Mouse (Mus musculus) gastrocnemius, postnatal 14 days (tissue): ENCODE data around the gene Fgfr2. TPM values are rescaled to one million over a fixed set of nuclear protein-coding genes. Genes with fewer than 3 reads are reported as not detected.

Experiments
- DNase-seq: peaks from one replicate; pipeline ENCODE4 v3.0.0; 2021; ENCODE audit warnings: mixed read lengths
- intact Hi-C: fragments of 180-260 bp; cut with DNase I; formaldehyde crosslinking; loops from one replicate; pipeline ENCODE4 v1.15.1; 2025; ENCODE audit warnings: low total_unique reads
- total RNA-seq, 2 experiments: library from RNA; stranded (reverse); gene quantifications; 2 replicates each; pipeline ENCODE4 v1.2.3; 2021

The Fgfr2 gene
- total RNA-seq, 2 experiments from 2014 or later: 1.2 to 1.8 TPM

DNA sequence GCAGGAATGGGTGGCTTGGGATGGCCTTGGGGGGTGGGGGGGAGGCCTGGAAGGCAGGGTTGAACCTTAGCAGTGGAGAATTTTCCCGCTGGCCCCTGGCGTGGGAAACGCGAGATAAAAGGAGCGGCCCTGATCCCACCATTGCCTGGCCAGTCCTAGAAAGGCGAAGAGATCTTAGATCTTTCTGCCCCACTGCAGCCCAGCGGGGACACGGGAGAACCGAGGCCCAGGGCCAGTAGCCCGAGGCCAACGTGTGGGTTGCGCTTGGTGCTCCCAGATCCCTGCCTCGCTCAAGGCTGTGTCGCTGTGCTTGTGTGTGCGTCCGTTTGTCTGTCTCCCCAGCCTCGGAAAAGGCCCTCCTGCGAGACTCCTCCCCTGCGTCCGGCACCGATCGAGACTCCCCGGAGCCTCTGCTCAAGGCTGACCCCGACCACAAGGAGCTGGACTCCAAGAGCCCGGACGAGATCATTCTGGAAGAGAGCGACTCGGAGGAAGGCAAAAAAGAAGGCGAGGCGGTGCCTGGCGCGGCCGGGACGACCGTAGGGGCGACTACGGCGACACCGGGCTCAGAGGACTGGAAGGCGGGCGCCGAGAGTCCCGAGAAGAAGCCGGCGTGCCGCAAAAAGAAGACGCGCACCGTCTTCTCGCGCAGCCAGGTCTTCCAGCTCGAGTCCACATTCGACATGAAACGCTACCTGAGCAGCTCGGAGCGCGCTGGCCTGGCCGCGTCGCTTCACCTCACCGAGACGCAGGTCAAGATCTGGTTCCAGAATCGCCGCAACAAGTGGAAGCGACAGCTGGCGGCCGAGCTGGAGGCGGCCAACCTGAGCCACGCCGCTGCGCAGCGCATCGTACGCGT, 1579.3 kb downstream of the Fgfr2 start:
- intact Hi-C loops: no loop called here
- no peak for DNase-seq

DNA sequence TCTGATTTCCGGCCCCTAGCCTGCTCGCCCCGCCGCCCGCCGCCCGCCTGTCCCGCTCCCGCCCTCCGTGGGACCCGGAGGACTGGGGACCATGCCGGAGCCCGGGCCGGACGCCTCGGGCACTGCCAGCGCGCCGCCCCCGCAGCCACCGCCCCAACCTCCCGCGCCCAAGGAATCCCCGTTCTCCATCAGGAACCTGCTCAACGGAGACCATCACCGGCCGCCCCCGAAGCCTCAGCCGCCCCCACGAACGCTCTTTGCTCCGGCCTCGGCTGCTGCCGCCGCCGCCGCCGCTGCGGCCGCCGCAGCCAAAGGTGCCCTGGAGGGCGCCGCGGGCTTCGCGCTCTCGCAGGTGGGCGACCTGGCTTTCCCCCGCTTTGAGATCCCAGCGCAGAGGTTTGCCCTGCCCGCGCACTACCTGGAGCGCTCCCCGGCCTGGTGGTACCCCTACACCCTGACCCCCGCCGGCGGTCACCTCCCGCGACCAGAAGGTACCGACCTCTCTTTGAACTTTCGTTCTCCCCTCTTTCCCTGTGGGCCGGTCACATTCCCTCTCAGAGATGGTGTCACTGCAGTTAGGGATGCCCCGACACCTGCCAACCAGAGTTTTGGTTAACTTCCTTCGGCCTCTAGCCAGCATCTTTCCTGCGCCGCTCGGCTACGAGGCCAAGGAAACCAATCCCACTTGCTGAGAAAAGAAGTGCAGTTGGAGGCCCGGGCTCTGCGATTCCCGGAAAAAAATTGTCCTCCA, 1580.1 kb downstream of the Fgfr2 start:
- intact Hi-C loops: no loop called here
- DNase-seq: no peak

DNA sequence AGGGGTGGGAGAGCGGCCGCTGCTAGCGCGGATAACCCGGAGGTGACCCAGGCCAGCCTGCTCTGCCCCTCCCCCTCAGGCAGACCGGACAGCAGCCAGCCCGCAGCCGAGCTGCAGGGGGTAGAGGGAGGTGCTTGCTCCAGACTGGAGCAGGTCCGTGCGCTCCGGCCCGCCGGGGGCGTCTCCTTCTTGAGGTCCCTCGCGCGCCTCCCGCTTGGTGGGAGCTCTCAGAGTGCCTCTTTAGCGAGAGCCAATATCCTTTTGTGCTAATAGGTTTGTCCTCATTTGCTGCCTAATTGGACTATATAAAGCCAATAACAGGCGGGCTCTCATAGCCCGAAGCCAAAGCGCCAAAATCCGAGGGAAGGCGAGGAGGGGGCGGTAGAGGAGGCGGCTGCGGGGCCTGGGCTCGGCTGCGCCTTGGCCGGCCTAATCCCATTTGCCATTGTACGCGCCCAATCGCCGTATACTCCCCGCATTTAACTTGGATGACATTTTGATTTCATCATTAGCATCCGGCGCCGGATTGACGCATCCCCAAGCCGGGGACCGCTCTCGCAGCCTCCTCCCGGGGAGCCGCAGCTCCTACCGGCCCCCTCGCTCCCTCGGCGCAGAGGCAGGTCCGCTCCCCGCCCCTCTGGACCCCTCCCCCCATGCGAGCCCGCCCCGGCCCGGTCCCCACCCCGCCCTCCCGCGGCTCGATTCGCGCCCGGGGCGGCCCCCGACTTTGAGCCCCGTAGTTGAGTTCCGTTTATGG, 1580.9 kb downstream of the Fgfr2 start, which contains the start of gene Hmx3:
Gene Hmx3 (plus strand): TSS at position 753 of the 757 bp plus-strand sequence.
- intact Hi-C loops: no loop called here
- no peak for DNase-seq

DNA sequence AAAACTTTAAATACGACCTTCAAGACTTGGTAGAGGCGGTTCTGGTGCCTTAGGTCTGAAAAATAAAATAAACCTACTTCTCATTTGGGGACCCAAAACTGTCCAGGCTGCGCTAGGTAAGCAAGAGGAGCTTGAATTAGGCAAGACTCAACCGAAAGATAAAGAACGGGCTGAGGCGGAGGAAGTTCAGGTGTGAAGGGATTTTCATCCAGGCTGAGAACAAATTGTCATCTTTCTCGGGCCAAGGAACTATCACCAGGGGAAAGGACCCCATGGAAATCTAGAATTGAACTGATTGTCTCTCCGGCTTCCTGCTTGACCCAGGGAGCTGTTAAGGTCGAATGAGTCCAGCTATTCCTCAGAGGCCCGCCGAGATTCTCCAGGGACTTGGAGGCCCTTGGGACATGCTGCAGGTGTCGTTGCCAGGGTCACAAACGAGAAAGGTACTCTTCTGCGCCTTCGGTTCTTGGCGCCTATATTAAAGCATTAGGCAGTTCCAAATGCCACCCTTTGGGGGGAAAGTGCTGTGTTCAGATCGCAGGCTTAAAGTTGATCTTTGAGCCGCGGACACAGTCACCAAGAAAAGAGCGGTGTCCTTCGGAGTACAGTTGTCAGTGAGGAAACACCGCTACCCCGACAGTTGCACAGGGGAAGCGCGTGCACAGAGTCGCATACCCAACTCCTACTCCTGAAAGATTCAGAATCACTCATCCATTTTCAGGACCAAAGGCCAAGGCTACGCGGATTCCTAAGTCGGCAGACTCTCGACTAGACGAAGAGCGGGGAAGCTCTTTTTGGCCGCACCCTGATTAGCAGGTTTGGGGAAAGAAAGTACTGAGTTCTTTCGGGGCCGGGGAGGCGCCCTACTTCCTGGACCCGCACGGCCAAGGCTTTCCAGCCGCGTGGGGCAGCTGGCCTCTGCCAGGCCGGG, 1581.7 kb downstream of the Fgfr2 start:
- intact Hi-C loops: no loop called here
- DNase-seq: no peak

DNA sequence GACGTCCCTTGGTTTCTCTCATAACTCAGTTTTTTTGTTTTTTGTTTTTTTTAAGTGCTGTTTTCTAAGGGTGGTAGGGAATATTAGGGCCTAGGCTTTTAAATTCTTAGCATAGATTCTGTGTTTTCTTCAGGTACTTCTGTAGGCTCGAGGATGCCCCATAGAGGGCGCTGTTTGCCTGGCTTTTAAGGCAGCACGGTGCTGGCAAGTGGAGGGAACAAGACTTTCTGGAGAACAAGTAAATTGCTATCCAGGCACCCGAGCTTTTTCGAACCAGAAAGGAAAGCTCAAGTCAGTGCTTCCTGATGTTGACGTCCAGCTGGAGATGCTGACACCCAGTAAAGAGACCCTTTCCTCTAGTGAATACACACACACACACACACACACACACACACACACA, 1583.2 kb downstream of the Fgfr2 start:
- DNase-seq: peak; percentile 85
- intact Hi-C loops: loop anchor here (5.0 kb wide), 1 partner anchor 342 kb away; no protein-coding TSS in a partner anchor

DNA sequence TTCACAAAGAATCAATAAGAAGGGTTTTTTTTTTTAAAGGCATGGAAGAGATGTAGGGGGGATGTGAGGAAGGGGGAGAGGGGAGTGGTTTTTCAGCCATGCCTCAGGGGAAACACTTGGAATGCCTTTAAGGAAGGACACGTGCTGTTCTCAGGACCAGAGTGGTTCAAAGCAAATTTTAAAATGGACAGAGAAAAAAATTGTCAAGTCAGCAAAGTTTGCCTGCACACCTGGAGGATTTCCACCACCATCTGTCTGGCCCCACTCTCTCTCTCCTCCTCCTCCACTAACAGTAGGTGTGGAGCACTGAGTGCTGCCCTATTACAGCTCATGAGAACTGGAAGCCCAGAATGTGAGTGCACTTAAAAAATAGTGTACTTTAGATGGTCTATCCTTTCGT, 1619.4 kb downstream of the Fgfr2 start:
- DNase-seq: no peak
- intact Hi-C loops: no loop called here

DNA sequence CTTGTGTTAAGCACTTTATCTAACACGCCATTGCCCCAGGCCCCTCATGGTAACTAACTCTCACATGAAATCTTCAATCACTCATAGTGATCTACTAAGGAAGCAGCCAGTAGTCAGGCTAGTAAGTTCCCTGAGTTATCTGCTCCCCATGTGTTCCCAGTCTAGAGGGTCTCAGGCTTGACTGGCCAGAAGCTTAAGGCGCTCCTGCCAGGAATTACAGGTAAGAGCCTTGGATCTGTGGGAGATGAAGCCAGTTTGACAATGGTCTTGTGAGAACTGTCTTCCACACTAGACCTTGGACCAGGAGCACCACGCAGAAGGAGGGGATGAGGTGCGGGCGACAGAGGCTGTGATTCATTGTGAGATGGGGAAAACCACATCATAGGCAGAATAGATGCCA, 1644.7 kb downstream of the Fgfr2 start:
- intact Hi-C loops: no loop called here
- no peak for DNase-seq

DNA sequence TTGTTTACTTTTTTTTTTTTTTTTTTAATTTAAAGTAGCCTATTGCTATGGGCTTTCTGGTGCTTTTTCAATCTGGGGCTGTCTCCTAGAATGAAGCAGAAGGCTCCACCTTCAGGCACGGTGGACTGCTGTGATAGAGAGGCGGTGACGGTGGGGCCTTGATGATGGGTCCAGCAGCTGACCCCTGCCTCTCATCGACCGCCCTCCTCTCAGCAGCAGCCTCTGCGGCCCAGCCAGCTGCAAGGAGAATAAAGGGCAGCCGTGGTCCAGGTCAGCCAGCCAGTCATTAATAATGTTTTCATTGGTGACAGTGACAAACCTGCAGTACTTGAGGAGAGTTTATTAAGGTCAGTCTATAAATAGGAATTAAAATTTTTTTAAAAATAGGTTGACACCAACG, 1646.0 kb downstream of the Fgfr2 start:
- no peak for DNase-seq
- intact Hi-C loops: no loop called here

DNA sequence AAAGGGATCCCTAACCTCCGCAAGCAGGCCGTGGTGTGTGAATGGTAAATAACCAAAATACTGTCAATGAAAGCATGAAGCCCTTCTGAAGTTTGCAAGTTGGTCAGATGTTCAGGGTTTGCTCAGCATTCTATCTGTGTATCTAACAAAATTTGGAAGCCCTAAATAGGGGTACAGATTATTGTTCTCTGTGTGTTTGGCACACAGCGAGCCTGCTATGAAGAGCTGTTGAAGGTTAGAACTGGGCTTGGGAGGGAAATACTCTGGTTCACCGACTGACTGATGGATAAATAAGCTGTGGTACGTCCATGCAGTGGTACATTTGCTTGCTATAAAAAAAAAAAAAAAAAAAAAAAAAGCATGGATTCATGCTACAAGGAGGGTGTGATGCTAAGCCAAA, 1651.6 kb downstream of the Fgfr2 start:
- no peak for DNase-seq
- intact Hi-C loops: no loop called here

DNA sequence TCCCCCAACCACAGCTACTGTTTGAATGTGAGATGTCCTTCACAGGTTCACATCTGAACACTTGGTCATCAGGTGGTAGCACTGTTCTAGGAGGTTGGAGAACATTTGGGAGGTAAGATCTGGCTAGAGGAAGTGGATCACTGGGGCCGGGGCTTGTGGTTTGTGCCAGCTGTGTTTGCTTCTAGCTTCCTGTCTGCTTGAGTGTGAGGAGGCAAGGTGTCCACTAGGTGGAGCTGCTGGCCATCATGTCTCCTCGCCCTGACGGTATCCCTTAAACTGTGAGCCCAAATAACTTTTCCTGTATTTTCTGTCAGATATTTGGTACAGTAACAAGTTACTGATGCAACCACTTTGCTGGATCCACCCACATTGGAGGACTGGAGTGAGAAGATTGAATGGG, 1653.6 kb downstream of the Fgfr2 start:
- intact Hi-C loops: no loop called here
- DNase-seq: no peak

DNA sequence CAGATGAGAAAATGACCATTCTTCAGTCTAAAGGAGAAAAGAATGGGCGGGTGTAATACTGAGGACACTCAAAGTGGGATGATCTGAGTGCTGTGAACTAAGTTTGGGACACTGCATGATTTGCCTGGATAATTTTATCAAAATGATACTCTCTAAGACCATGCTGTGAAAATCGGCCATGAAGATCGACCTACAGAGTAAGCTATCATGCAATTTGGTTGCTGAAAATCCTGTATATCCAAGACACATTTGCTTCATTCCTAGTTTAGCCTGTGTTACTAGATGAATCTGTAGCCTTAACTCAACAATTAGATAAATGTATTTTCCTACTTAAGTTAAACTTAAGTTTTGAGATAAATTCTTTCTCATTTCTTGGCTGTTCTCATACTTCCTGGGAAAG, 1655.8 kb downstream of the Fgfr2 start:
- no peak for DNase-seq
- intact Hi-C loops: no loop called here

DNA sequence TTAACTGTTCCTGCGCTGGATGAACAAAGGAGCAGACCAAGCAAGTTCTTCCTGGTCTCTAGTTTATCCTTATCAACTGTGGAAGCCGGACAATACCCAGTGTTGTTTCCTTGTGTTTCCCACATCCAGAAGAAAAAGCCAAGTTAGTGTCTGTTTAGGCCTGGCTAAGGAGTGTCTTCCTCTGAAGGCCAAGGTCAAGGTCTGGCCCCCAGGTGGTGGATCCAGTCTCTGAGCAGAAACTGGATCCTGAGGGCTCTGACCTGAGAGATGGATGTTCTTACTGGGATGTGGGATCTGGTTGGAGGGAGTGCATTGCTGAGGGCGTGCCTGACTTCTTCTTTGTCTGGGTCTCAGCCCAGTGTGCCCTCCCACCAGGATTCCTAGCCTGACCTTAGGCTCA, 1657.4 kb downstream of the Fgfr2 start:
- DNase-seq: no peak
- intact Hi-C loops: no loop called here

DNA sequence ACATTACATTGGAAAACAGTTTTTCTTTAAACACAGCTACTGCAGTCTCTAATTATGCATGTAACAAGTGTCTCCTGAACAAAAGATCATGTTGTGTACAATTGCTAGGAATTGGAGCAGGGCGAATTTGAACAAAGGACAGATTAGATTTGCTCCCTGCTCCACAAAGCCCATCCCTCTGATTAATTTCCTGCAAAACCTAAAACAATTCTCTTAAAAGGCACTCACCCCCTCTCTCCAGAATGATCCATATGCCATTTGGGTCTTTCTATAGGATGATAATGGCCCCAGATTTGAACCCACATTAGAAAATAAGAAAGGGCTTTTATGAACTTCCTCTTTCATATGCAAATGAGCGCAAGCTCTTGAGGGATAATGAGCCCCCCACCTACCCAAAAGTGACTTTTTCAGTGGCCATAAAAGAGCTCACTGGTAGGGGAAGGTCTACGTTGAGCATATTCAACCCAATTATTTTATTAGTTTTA, 1658.0 kb downstream of the Fgfr2 start:
- intact Hi-C loops: no loop called here

DNA sequence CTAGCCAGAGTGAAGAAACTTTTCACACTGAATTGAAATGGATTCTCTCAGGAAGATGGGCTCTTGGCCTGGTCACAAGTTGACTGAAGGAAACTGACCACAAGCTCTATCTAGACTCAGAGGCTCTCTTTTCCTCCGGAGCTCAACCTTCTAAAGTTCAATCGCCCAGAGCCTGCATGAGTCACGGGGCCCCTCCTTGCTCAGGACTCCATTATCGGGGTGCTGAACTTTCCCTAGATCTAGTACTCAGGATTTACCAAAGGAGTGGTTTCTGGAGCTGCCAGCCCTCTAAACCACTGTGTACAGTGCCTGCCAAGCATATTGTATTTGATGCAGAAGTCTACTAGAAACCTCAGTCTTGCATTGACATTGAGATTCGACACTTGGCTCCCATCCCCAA, 1666.4 kb downstream of the Fgfr2 start:
- intact Hi-C loops: no loop called here
- no peak for DNase-seq

More for the DNA sequence above, 1658.0 kb downstream of the Fgfr2 start:
- DNase-seq: no peak

DNA sequence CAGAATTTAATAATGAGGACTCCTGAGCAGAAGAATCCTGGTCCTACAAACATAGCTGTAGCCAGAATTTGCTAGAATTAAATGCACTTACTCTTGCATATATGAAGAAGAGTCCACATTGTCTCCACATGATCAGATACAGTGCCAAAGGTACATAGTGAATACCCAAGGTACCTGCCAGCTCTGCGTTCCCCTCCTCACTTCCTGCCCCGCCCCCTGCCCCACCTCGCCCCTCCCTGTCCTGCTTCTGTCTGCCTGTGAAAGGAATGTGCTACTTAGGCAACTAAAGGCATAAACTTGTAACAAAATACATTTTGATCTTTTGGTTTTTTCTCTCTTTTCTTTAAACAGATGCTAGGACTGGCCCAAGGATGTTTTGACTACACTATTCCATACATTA, 1686.1 kb downstream of the Fgfr2 start:
- intact Hi-C loops: no loop called here
- no peak for DNase-seq

DNA sequence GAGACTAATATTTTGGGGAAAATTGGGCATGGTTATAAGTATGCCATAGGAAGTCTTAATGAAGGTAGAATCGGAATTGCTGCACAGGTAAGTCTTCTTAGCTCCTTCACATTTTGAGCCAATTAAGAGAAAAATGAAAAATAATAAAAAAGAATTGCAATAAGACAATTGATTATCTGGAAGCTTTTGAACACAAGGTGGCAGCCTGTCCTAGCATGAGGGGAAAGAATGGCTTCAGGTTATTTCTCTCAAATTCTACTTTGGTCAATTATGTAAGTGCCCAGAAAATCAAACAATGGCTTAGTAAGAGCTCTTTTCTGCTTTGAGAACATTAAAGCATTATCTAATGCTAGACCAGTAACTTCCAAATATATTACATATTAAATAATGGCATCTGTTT, 1688.9 kb downstream of the Fgfr2 start:
- no peak for DNase-seq
- intact Hi-C loops: loop anchor here (5.0 kb wide), 1 partner anchor 448 kb away; no protein-coding TSS in a partner anchor

DNA sequence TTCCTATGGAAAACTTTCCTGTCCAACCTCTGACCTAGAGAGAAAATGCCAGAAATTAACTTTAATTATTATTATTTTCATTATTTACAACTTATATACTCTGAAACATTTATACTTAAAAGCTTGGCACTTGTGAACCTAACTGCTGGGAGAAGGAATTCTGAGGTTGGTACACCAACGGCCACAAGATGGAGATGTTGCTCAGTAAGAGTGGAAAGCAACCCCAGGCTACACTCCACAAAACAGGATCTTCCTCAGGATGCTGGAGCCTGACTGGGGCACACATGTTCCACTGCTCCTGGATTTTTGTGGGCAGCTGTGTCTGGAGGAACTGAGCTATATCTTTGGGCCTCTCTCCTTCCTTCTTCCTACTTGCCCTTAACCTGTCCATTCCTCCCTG, 1690.9 kb downstream of the Fgfr2 start:
- intact Hi-C loops: loop anchor here (5.0 kb wide), 1 partner anchor 450 kb away; no protein-coding TSS in a partner anchor
- DNase-seq: no peak

DNA sequence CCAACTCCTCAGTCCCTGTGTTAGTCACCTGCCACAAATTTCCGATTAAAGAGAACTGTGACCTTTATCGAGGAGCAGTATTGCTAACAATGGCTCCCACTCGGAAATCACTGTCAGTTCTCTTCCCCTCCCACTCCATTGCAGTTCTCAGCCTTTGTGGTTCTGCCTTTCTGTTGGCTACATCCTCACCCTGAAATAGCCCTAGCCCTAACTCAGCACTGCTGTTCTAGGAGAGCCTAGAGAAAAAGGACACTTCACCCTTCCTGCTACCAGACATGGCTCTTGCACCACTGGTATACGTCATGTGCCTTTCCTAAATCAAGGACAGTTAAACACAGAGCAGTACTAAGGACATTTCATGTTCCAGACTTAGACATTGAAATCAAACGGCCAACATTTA, 1695.8 kb downstream of the Fgfr2 start:
- intact Hi-C loops: no loop called here
- DNase-seq: no peak

DNA sequence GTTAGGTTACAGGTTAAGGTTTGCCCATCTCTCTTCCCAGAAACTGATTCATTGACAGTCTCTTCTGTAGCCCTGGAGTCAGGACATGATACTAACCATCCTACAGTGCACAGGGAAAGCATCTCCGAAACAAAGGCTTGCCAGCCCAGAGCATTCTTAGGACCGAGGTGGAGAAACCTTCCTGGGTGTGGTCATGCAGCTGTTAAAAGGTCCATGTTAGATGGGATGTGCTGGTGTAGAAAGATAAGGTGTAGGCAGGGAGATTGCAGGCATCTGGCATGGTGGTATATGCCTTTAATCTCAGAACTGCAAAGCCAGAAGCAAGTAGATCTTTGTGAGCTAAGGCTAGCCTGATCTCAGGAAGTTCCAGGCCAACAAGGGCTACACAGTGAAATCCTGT, 1698.2 kb downstream of the Fgfr2 start:
- no peak for DNase-seq
- intact Hi-C loops: no loop called here
